In the genomic region with DNA sequence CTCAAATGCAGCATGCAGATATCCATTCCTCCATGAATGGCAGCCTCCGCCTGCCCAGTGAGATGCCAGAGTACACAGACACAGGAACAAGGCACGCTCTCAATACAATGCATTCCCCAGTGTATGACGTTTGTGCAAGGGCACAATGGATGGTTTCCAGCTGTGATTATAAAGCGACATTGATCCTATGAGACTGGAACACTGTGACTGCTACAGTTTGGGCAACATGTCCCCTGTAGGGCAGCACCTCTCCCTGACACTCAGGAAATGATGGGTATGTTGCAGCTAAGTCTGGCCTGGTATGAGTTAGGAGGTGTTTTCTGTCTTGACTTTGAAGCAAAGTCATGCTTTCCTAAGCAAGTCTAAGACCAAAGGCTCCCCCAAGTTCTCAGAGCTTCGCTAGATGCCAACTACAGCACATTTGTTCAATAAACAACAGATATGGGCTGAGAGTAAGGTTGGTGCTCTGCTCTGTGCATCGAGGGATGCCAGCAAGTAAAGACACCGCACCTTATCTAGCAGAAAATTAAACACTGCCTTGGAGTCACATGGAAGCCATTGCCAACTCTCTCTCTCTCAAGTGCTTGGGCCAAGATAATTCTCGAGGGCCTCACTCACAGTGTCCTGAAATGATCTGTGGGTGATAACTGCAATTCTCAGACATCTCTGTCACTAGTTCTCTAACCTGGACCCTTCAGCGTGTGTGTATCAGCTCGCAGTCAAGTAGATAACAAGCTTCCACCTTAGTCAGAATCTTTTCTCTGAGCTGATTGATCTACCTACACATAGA, we compare ENCODE assay signal across 23 mouse cellular contexts.
DNase-seq lines count a peak whose midpoint lies in the region; ATAC-seq lines count a peak whose summit lies in the region.
"Had no signal": no experiment of that assay in that cellular context is flagged by ENCODE, and none has a peak within 500 bp of the region (broad histone marks: within the 10 kb centered on the region; RNA-seq: fewer than 3 reads in every experiment).

No protein-coding gene starts in this region.

- WGBS in embryonic facial prominence, embryonic 13.5 days = 71% methylated on average over 10 of the region's 10 CpGs
- 87% methylated on average over 10 of the region's 10 CpGs for WGBS in embryonic facial prominence, embryonic 10.5 days

- no peak overlapping the region for H3K9ac ChIP-seq in embryonic facial prominence, embryonic 13.5 days
- H3K9ac ChIP-seq: forebrain, embryonic 12.5 days; heart, embryonic 15.5 days; hindbrain, embryonic 13.5 days; kidney, embryonic 15.5 days; liver, embryonic 13.5 days; midbrain, embryonic 15.5 days had no signal

- H3K36me3 ChIP-seq in embryonic facial prominence, embryonic 13.5 days = no peaks in the 10 kb centered on the region
- H3K36me3 ChIP-seq in embryonic facial prominence, embryonic 10.5 days (replicated peaks) = no peaks in the 10 kb centered on the region
- H3K36me3 ChIP-seq: forebrain, embryonic 12.5 days; heart, embryonic 15.5 days; hindbrain, embryonic 13.5 days; kidney, embryonic 15.5 days; liver, embryonic 13.5 days; midbrain, embryonic 15.5 days had no signal

- peak overlapping the region; percentile 55; the same call in 1 of the 2 replicates for H3K27ac ChIP-seq in embryonic facial prominence, embryonic 13.5 days
- H3K27ac ChIP-seq in embryonic facial prominence, embryonic 10.5 days (replicated peaks) = no peak overlapping the region
- H3K27ac ChIP-seq: forebrain, embryonic 12.5 days; heart, embryonic 15.5 days; hindbrain, embryonic 13.5 days; kidney, embryonic 15.5 days; liver, embryonic 13.5 days; macrophage; midbrain, embryonic 15.5 days had no signal

- no peak overlapping the region for H3K4me2 ChIP-seq in embryonic facial prominence, embryonic 13.5 days
- H3K4me2 ChIP-seq: forebrain, embryonic 12.5 days; heart, embryonic 15.5 days; hindbrain, embryonic 13.5 days; kidney, embryonic 15.5 days; liver, embryonic 13.5 days; midbrain, embryonic 15.5 days had no signal

- no peaks in the 10 kb centered on the region for H3K27me3 ChIP-seq in embryonic facial prominence, embryonic 13.5 days
- no peaks in the 10 kb centered on the region for H3K27me3 ChIP-seq in embryonic facial prominence, embryonic 10.5 days (replicated peaks; ENCODE audit: low read depth, poor library complexity, severe bottlenecking)
- H3K27me3 ChIP-seq: forebrain, embryonic 12.5 days; heart, embryonic 15.5 days; hindbrain, embryonic 13.5 days; kidney, embryonic 15.5 days; liver, embryonic 13.5 days; midbrain, embryonic 15.5 days had no signal

- H3K9me3 ChIP-seq in embryonic facial prominence, embryonic 13.5 days = no peaks in the 10 kb centered on the region
- H3K9me3 ChIP-seq in embryonic facial prominence, embryonic 10.5 days = no peaks in the 10 kb centered on the region
- H3K9me3 ChIP-seq: forebrain, embryonic 12.5 days; heart, embryonic 15.5 days; hindbrain, embryonic 13.5 days; kidney, embryonic 15.5 days; liver, embryonic 13.5 days; midbrain, embryonic 15.5 days had no signal

- H3K4me3 ChIP-seq in embryonic facial prominence, embryonic 13.5 days = no peak overlapping the region
- H3K4me3 ChIP-seq in embryonic facial prominence, embryonic 10.5 days = no peak overlapping the region
- H3K4me3 ChIP-seq: erythroblast, embryonic 14.5 days; forebrain, embryonic 12.5 days; heart, embryonic 15.5 days; hindbrain, embryonic 13.5 days; kidney, embryonic 15.5 days; liver, embryonic 13.5 days; midbrain, embryonic 15.5 days had no signal

- H3K4me1 ChIP-seq in embryonic facial prominence, embryonic 13.5 days = peaks cover 19% of the 10 kb centered on the region
- 0 out of 2 replicates have a peak, but pooled peaks cover 3% of the 10 kb centered on the region for H3K4me1 ChIP-seq in embryonic facial prominence, embryonic 10.5 days
- H3K4me1 ChIP-seq: kidney, embryonic 15.5 days; midbrain, embryonic 15.5 days had no signal

- no peak for DNase-seq in embryonic facial prominence, embryonic 10.5 days (ENCODE audit: low spot score)
- peak; percentile 4 for DNase-seq in lung, postnatal 10 days
- no peak for DNase-seq in lung, postnatal 14 days
- peak; percentile 3 for DNase-seq in ZHBTc4 (ENCODE audit: low read depth, low spot score)
- DNase-seq in naive thymus-derived CD4-positive, alpha-beta T cell, adult 2 months (ENCODE audit: low read depth) = peak; percentile 34
- no peak for DNase-seq in kidney, postnatal 36 days
- DNase-seq: adrenal gland, adult 8-10 months; cerebellum, adult 18-20 months; cerebellum, postnatal 36 days; gastrocnemius, postnatal 36 days; heart, postnatal 36 days; kidney, adult 11 months; kidney, postnatal 4 days; liver, embryonic 13.5 days; thymus, adult 18-20 months had no signal

- no peak for ATAC-seq in embryonic facial prominence, embryonic 13.5 days (ENCODE audit: insufficient number of reproducible peaks, insufficient read depth, low FRiP score, low TSS enrichment, low read depth)
- ATAC-seq: midbrain, embryonic 15.5 days had no signal

Comparison
In these comparisons a context has a peak if more than half of its experiments do, and no peak if none do; other contexts are left out.
1. DNase-seq: peak in lung, postnatal 10 days (single experiment), ZHBTc4 (single experiment) and naive thymus-derived CD4-positive, alpha-beta T cell, adult 2 months (single experiment); none in embryonic facial prominence, embryonic 10.5 days (single experiment), lung, postnatal 14 days (single experiment) and kidney, postnatal 36 days (0 of 2).